Mouse (Mus musculus) lung, embryonic 15.5 days (tissue): ENCODE measurements at regions not wholly inside any gene's neighbourhood (a gene's known extent, or its start where the extent isn't known, plus 50 kb on each side); places are given as distances from the start of the nearest gene placed in this dataset.

Experiments
- ATAC-seq: fragments of 200-750 bp; cut with Nextera tagmentation; 2 replicates; pipeline ENCODE4 v1.8.0; 2017; ENCODE audit warnings: moderate number of reproducible peaks, borderline replicate concordance; ENCODE audit not compliant: low FRiP score, low TSS enrichment; ENCODE audit errors: extremely low read depth
- H3K27ac ChIP-seq: fragments of 300-500 bp; sonication (generic); 2 replicates; pipeline ENCODE4 v1.5.1; 2015; ENCODE audit warnings: moderate library complexity, mild to moderate bottlenecking, inconsistent platforms
- H3K27me3 ChIP-seq: fragments of 300-500 bp; sonication (generic); 2 replicates; pipeline ENCODE4 v1.6.1; 2015; ENCODE audit warnings: inconsistent platforms
- H3K36me3 ChIP-seq: fragments of 300-500 bp; sonication (generic); 2 replicates; pipeline ENCODE4 v1.6.1; 2015; ENCODE audit warnings: inconsistent platforms
- H3K4me1 ChIP-seq: fragments of 300-500 bp; sonication (generic); 2 replicates; pipeline ENCODE4 v1.6.1; 2015; ENCODE audit warnings: inconsistent platforms
- H3K4me2 ChIP-seq: fragments of 300-500 bp; sonication (generic); 2 replicates; pipeline ENCODE4 v1.6.1; 2015; ENCODE audit warnings: inconsistent platforms, mild to moderate bottlenecking, moderate library complexity
- H3K4me3 ChIP-seq: fragments of 300-500 bp; sonication (generic); 2 replicates; pipeline ENCODE4 v1.5.1; 2015; ENCODE audit warnings: mild to moderate bottlenecking, inconsistent platforms
- H3K9ac ChIP-seq: fragments of 300-500 bp; sonication (generic); 2 replicates; pipeline ENCODE4 v1.6.1; 2015; ENCODE audit warnings: inconsistent platforms
- H3K9me3 ChIP-seq: fragments of 300-500 bp; sonication (generic); 2 replicates; pipeline ENCODE4 v1.6.1; 2016; ENCODE audit warnings: inconsistent platforms
- WGBS: fragments of 180-500 bp; shearing (Covaris S2); methylation state at CpG from one replicate; pipeline ENCODE4 v1.1.7; 2015; 5-methylcytosine and 5-hydroxymethylcytosine counted together

- Histone ChIP-seq H3K27me3 (no peaks in the 10 kb centered on the region), H3K36me3 (no peaks in the 10 kb centered on the region), H3K4me1 (no peaks in the 10 kb centered on the region), H3K27ac (no peak overlapping the region), H3K9ac (no peak overlapping the region), H3K9me3 (no peaks in the 10 kb centered on the region), H3K4me3 (no peak overlapping the region), H3K4me2 (no peak overlapping the region)
- WGBS: 81% methylated on average over 9 of the region's 9 CpGs
- no peak for ATAC-seq
These were observed 380.2 kb downstream of the Atp23 start for GRCm38 (mm10) chr10:126520973-126521372.

- no peak for ATAC-seq
- H3K4me3 ChIP-seq: no peak overlapping the region
- H3K36me3 ChIP-seq: no peaks in the 10 kb centered on the region
- H3K27ac ChIP-seq: no peak overlapping the region
- H3K4me1 ChIP-seq: no peaks in the 10 kb centered on the region
- no peaks in the 10 kb centered on the region for H3K27me3 ChIP-seq
- WGBS: 80% methylated on average over 7 of the region's 7 CpGs
- no peaks in the 10 kb centered on the region for H3K9me3 ChIP-seq
- no peak overlapping the region for H3K9ac ChIP-seq
- H3K4me2 ChIP-seq: no peak overlapping the region
These were observed 388.0 kb downstream of the Atp23 start for GRCm38 (mm10) chr10:126513185-126513584.

- ATAC-seq: no peak
These were observed 389.6 kb downstream of the Atp23 start for GRCm38 (mm10) chr10:126511511-126511910.

DNA sequence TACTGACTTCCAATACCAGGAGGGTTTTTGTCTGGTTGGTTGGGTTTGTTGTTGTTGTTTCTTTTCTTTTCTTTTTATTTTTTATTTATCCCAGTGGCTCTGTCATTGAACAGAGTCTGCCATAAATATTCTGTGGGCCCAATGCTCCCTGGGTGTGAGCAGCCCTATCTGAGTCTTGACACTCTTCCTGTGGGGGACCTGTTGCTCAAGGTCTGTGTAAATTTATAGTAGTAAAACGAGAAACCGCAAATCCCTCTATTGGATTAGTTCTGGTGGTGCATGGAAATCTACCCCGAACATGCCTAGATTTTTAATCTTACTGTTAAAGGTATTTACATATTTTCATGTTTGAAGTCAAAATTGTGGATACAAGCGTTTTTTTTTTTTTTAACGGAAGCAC lies 395.2 kb downstream of the Atp23 start:
- H3K4me3 ChIP-seq: no peak overlapping the region
- no peaks in the 10 kb centered on the region for H3K4me1 ChIP-seq
- WGBS: 80% methylated on average over 5 of the region's 5 CpGs
- no peak overlapping the region for H3K4me2 ChIP-seq
- no peaks in the 10 kb centered on the region for H3K9me3 ChIP-seq
- H3K36me3 ChIP-seq: no peaks in the 10 kb centered on the region
- H3K27me3 ChIP-seq: no peaks in the 10 kb centered on the region
- H3K27ac ChIP-seq: no peak overlapping the region
- ATAC-seq: no peak
- no peak overlapping the region for H3K9ac ChIP-seq

More at GRCm38 (mm10) chr10:126511511-126511910, 389.6 kb downstream of the Atp23 start:
- Histone ChIP-seq H3K4me1 (no peaks in the 10 kb centered on the region), H3K27me3 (no peaks in the 10 kb centered on the region), H3K36me3 (no peaks in the 10 kb centered on the region), H3K9me3 (no peaks in the 10 kb centered on the region), H3K9ac (no peak overlapping the region), H3K4me2 (no peak overlapping the region), H3K27ac (no peak overlapping the region), H3K4me3 (no peak overlapping the region)
- WGBS: 94% methylated on average over 10 of the region's 10 CpGs

DNA sequence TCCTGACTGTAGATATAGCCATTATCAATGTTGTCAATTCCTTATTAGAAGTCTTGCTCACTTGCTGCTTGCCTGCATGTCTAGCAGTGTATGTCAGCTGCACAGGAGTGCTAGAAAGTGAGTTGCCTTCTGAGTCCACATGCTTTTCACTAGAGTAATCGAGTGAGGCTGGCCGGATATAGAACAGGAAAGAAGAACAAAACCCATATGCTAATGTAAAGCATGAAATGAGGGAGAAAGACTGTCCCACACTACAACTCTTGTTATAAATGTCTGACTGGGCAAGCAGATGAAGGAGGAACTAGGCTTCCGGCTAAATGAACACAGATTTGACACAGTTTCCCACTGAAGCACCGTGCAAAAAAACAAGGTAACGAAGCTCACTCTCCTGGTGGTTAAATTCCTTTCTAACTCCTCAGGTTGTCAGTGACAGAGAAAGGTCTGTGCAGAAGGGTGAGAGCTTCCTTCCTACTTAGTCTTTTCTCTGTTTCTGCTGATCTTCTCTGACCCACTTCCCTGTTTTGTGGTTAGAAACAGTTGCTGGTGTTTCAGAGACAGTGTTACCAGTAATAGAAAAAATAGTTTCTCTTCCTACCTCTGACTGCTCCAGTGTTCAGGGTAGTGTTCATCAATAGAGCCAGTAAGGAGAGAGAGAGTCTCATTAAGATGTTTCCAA lies 399.0 kb downstream of the Atp23 start:
- Histone ChIP-seq H3K9ac (no peak overlapping the region), H3K4me2 (no peak overlapping the region)
- 65% methylated on average over 5 of the region's 5 CpGs for WGBS

DNA sequence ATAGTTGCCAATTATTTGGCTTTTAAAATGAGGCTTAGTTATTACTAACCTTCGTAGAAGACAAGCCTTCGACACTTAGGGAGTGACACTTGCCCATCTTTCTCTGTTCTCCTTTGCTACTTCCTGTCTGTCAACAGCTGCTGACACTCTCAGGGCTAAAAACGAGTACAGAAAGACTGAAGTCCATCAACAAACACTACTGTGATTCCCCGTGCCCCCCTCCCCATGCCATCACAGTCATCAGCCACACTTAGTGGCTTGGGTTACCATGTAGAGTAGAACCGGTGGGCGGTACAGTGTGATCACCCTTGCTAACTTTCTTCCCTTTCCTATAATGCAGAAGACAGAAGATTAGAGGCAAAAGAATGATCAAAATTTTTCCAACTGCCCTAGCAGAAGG lies 402.4 kb downstream of the Atp23 start:
- H3K27ac ChIP-seq: no peak overlapping the region
- WGBS: 54% methylated on average over 6 of the region's 6 CpGs

More for the DNA sequence above, 399.0 kb downstream of the Atp23 start:
- H3K27me3 ChIP-seq: no peaks in the 10 kb centered on the region
- no peaks in the 10 kb centered on the region for H3K36me3 ChIP-seq
- no peaks in the 10 kb centered on the region for H3K9me3 ChIP-seq
- H3K4me3 ChIP-seq: no peak overlapping the region
- H3K27ac ChIP-seq: no peak overlapping the region
- no peaks in the 10 kb centered on the region for H3K4me1 ChIP-seq
- no peak for ATAC-seq

GRCm38 (mm10) chr10:126493734-126494133 lies 407.4 kb downstream of the Atp23 start:
- Histone ChIP-seq H3K4me2 (no peak overlapping the region), H3K9me3 (no peaks in the 10 kb centered on the region), H3K36me3 (no peaks in the 10 kb centered on the region), H3K9ac (no peak overlapping the region), H3K4me3 (no peak overlapping the region), H3K4me1 (no peaks in the 10 kb centered on the region), H3K27me3 (no peaks in the 10 kb centered on the region), H3K27ac (no peak overlapping the region)
- 79% methylated on average over 6 of the region's 6 CpGs for WGBS
- ATAC-seq: no peak

More for the DNA sequence above, 402.4 kb downstream of the Atp23 start:
- ATAC-seq: no peak
- H3K36me3 ChIP-seq: no peaks in the 10 kb centered on the region
- H3K4me3 ChIP-seq: no peak overlapping the region
- H3K9ac ChIP-seq: no peak overlapping the region
- H3K4me1 ChIP-seq: no peaks in the 10 kb centered on the region
- no peaks in the 10 kb centered on the region for H3K9me3 ChIP-seq
- no peak overlapping the region for H3K4me2 ChIP-seq
- H3K27me3 ChIP-seq: no peaks in the 10 kb centered on the region

- no peak for ATAC-seq
- WGBS: 62% methylated on average over 6 of the region's 6 CpGs
- Histone ChIP-seq H3K27ac (no peak overlapping the region), H3K36me3 (no peaks in the 10 kb centered on the region), H3K4me1 (no peaks in the 10 kb centered on the region), H3K4me3 (no peak overlapping the region), H3K27me3 (no peaks in the 10 kb centered on the region), H3K9me3 (no peaks in the 10 kb centered on the region), H3K9ac (no peak overlapping the region), H3K4me2 (no peak overlapping the region)
These were observed 408.9 kb downstream of the Atp23 start for GRCm38 (mm10) chr10:126492211-126492610.

- Histone ChIP-seq H3K27me3 (no peaks in the 10 kb centered on the region), H3K9me3 (no peaks in the 10 kb centered on the region), H3K36me3 (no peaks in the 10 kb centered on the region), H3K9ac (no peak overlapping the region), H3K4me2 (no peak overlapping the region), H3K27ac (no peak overlapping the region), H3K4me1 (no peaks in the 10 kb centered on the region), H3K4me3 (no peak overlapping the region)
- ATAC-seq: no peak
- WGBS: 80% methylated on average over 7 of the region's 7 CpGs
These were observed 416.0 kb downstream of the Atp23 start for GRCm38 (mm10) chr10:126485129-126485528.

DNA sequence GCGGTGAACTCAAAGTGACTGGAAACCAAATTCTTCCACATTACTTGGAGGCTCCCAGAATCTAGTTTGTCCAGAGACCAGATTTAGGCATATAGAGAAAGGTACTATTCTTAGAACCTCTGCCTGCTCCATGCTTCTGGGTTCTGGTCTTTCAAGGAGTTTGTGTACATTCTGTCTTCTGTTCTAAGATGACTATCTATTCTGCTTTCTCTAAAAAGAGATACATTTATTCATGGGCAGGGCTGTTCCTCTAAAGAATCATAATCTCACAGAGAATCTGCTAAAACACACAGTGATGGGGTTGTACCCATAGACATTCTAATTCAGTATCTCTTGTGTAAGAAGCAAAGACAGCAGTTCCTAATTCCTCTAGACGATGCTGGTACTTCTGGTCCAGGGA lies 417.7 kb downstream of the Atp23 start:
- Histone ChIP-seq H3K27ac (no peak overlapping the region), H3K36me3 (no peaks in the 10 kb centered on the region), H3K9me3 (no peaks in the 10 kb centered on the region), H3K4me1 (no peaks in the 10 kb centered on the region), H3K4me3 (no peak overlapping the region), H3K4me2 (no peak overlapping the region), H3K27me3 (no peaks in the 10 kb centered on the region), H3K9ac (no peak overlapping the region)
- no peak for ATAC-seq
- WGBS: 74% methylated on average over 2 of the region's 2 CpGs

DNA sequence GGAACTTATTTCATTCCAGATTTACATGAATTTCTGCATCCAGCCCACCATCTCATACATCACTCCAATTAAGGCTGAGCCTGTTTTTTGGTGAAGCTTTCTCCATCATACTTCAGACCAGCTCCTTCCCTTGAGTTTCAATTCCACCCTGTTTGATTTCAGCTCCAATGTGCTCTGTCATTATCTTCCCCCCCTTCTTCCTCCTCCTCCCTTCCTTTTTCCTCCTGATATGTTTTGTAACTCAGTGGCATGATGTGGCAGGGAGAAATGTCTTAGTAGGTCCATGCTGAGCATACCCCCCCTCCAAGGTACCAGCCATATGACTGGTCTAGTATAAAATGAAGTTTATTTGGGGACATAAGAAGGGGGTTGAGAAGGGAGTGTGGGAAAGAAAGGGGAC lies 420.8 kb downstream of the Atp23 start:
- H3K4me2 ChIP-seq: no peak overlapping the region
- H3K27me3 ChIP-seq: no peaks in the 10 kb centered on the region
- no peaks in the 10 kb centered on the region for H3K36me3 ChIP-seq
- no peak for ATAC-seq
- H3K9ac ChIP-seq: no peak overlapping the region
- no peaks in the 10 kb centered on the region for H3K9me3 ChIP-seq
- H3K4me1 ChIP-seq: no peaks in the 10 kb centered on the region
- no peak overlapping the region for H3K4me3 ChIP-seq
- H3K27ac ChIP-seq: no peak overlapping the region

DNA sequence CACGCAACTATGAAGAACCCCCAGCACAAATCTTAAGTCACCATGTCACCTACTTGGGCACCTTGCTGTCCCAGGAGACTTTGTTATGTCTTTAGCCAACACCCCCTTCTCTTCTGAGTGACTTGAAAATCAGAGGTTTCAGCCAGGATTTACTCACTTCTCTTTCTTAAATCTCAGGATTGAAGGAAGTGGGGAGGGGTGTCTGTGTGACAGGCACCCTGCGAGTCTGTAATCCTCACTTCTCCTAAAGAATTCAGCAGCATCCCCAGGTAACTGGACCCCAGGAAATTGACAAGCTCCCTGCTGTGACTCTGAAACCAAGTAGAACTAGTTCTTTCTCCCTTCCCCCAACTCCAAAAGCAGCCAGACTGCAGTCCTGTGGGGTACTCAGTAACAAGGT lies 421.4 kb downstream of the Atp23 start:
- Histone ChIP-seq H3K9me3 (no peaks in the 10 kb centered on the region), H3K27me3 (no peaks in the 10 kb centered on the region), H3K27ac (no peak overlapping the region), H3K36me3 (no peaks in the 10 kb centered on the region), H3K4me3 (no peak overlapping the region), H3K9ac (no peak overlapping the region), H3K4me1 (no peaks in the 10 kb centered on the region), H3K4me2 (no peak overlapping the region)
- WGBS: 33% methylated on average over 2 of the region's 2 CpGs
- ATAC-seq: no peak
